Mouse (Mus musculus): ENCODE data around the gene Pstpip1.

Pstpip1 gene

DNA sequence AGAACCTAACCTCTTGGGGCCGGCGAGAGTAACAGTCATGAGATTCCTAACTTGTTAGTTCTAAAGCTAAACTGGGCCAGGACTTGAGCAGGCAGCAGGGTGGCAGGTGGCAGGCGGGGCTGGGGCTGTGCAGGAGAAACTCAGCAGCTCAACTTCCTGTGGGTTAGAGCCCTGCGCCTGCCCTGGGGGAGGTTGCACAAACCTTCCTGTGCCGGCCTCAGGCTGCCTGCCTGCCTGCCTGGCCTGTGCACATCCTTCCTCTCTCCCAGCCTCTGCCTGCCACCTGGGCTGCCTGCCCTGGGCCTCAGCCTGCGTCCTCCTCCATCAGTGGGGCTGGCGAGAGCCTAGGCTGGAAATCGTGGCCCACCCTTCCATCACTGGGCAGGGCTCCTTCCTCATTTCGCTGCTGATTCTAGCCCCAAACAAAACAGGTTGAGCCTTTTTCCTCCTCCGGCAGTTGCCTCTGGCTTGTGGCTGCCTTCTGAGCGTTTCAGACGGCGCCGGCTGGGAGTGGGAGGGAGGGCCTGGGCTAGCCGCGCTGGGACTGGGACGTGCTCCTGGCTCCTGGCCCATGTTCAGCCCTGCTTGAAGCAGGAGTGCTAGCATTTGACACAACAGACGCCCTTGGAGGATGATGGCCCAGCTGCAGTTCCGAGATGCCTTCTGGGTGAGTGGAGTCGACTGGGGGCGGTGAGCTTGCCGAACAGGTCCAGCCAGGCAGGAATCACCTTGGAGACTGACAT, at the start of gene Pstpip1:
Pstpip1 (plus strand) TSS at position 185 of the 743 bp plus-strand sequence.
- peak; percentile 89 for DNase-seq (ENCODE audit: extremely low read depth, insufficient read length, low spot score)

DNA sequence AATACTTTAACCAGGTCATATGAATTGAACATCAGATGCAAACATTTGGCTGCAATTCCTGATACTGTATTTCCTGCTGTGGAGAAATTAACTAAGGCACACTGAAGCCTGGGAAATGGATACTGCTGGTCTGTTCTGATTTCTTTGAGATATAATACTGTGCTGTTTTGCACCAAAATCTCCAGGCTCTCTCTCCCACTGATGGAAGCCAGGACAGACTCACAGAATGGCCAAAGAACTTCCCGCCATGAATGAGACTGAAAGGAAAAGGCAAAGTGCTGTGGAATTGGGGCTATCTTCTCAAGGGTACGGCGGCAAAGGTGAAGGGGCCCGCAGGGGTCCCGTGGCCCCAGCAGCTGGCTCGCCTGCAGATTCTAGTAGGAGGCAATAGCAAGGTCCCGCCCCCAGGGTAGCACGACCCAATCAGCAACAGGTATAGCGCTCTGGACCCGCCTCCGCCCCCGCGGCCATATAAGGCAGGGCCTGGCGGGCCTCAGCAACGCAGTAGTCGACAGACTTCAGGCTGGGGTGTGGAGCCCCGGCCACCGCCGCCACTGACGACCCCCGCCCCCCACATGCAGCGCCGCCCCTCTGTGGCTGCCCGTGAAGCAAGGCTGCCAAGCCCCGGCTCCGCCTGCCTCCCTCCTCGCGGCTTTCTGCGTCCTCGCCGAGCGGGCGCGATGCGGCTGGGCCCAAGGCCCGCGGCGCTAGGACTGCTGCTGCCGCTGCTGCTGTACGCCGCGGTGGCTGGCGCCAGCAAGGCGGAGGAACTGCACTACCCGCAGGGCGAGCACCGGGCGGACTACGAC, 48.2 kb upstream of the Pstpip1 start, which contains the start of gene Rcn2:
Rcn2 (plus strand) TSS at position 474 of the 809 bp plus-strand sequence.
- DNase-seq (ENCODE audit: extremely low read depth, insufficient read length, low spot score): peak; percentile 97

DNA sequence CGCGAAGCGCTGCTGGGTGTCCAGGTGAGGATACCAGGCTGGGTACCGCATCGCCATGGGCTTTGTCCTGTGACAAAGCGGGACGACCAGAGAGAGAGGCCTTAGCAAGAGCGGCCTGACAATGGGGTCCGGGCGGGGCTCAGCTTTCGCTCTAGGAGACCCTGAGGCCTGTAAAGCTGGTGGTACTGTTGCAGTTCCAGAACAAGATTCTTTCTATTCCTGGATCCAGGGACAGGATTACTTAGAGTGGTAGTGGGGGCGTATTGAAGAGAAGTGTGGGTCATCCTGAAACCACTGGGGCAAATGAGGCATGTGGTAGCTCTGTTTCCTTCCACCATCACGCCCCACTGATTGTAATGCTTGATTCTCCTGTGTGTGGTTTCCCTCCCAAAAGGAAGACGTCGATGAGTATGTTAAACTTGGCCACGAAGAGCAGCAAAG, 47.6 kb upstream of the Pstpip1 start:
- DNase-seq (ENCODE audit: extremely low read depth, insufficient read length, low spot score): no peak

DNA sequence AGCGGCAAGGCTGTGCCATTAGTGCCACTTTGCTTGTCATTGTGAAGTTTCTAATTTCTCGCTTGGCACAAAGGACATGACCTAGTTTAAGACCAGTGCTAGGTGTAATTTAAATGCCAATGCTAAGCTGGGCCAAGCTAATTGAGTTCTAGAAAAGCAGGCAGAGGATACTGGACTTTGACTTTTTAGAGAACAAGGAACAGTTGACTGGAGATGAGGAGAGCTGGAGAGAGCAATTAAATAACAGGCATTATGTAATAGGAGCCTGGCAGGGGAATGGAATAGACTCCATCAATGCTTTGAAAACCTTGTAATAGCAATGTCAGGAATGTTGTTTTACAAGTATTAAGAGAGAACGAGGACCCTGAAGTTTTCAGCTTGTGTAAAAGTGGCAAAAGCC, 36.0 kb upstream of the Pstpip1 start:
- no peak for DNase-seq (ENCODE audit: extremely low read depth, insufficient read length, low spot score)

DNA sequence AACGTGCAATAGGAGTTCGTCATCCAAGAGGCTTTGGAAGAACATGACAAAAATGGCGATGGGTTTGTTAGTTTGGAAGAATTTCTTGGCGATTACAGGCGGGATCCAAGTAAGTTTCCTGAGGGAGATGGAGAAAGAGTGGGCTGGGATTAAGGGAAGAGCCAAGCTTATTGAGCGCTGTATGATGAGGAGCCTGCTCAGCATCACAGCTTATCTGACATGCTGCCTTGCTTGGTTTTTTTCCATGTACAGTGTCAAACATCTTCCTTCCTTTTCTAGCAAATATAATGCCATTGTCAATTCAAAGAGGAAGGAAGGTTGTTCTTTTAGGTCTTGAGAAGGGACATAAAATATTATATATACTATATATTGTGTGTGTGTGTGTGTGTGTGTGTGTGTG, 33.6 kb upstream of the Pstpip1 start:
- no peak for DNase-seq (ENCODE audit: extremely low read depth, insufficient read length, low spot score)

DNA sequence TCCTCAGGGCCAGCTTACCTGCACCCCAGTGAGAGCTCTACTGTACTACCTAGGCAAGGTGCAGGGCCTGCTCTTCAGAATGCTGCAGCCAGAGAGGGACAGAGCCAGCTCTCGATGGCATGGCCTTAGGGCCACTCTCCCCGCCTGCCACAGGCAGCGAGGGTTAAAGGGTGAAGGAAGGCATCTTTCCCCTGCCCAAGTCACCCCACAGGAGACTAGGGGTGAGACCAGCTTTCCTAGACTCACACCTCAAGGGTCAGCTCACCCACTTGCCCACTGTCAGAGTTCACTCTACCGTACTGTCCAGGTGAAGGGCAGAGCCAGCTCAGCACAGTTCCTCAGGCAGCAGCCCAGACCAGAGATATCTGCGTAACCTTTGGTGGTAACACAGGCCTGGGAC, 27.4 kb upstream of the Pstpip1 start:
- no peak for DNase-seq (ENCODE audit: extremely low read depth, insufficient read length, low spot score)

DNA sequence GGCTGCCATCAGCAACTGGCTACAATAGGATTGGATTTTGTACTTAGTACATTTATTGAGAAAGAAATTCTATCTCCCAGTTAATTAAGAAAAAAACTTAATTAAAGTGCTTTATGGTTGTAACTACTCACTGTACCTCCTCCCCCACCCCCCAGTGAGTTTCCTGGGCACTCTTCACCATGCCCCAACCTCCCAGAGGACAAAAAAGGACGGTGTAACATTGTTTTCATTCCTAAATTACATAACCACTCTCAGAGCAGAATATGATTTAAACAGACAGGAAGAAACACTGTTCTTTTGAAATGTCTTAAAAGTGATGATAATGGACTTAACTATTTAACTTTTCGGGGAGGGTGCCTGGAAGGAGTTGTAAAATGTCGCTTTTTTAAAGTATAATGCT, 24.8 kb upstream of the Pstpip1 start:
- no peak for DNase-seq (ENCODE audit: extremely low read depth, insufficient read length, low spot score)

DNA sequence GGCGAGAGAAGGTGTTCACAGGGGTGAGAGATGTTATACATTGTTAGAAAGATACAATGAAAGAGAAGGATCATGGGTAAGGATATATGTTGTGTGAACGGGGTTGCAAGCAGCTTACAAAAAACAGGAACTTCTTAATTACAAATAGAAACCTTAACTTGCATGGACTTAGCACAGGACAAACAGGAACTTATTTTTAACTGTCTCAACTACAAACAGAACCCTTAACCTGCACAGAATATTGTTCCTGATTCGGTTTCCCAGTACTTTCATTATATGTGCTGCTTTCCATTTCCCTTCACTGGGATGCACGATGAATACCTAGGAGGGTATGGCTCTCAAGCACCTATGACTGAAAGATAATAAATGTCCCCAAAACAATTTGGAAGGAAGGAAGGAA, 21.8 kb upstream of the Pstpip1 start:
- no peak for DNase-seq (ENCODE audit: extremely low read depth, insufficient read length, low spot score)

DNA sequence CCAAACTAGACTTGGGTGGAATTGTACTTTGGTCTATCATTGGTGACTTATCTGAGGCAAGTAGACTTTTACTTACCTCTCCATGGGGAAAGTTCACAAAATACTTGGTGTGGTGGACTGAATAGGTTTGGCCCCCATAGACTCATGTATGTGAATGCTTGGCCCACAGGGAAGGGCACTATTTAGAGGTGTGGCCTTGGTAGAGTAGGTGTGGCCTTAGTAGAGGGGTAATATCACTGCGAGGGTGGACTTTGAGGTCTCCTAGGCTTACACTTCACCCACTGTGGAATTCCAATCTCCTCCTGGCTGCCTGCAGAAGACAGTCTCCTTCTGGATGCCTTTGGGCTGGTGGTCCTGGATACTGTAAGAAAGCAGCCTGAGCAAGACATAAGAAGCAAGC, 21.1 kb upstream of the Pstpip1 start:
- DNase-seq (ENCODE audit: extremely low read depth, insufficient read length, low spot score): no peak

DNA sequence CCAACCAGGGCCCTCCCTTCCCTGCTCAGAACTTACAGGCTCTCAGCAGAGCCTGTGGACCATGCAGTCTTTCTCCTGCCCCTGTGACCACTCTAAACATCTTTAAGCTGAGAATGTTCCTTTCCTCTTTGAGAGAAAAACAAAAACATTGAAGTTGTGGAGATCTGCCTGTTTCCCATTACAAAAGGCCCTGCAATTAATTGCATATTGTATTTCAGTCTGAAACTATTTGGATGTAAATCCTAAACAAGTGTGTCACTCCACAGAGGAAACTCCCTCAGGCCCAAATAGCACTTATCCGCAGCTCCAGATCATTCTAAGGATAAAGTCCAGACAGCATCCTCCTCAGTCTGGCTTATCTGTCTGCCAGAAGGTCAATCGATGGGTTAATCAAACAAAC, 16.9 kb upstream of the Pstpip1 start:
- DNase-seq (ENCODE audit: extremely low read depth, insufficient read length, low spot score): no peak

DNA sequence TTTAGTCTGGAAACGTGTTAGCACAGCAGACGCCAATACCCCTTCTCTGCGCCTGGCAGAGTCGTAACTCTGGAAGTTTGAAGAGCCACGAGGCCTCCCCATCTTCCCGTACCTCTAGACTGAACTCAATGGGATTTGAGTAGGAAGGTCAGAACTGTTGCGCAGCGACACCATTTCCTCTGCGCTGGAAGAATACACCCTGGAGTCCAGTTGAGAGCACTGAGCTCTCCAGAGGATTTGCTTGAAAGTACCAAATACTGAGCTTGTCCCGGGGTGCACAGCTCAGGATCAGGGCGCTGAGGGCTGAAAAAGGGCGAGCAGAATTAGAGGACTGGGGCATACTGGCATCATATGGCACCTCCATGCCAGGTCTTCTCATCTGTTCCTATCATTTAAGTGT, 14.9 kb upstream of the Pstpip1 start:
- no peak for DNase-seq (ENCODE audit: extremely low read depth, insufficient read length, low spot score)

DNA sequence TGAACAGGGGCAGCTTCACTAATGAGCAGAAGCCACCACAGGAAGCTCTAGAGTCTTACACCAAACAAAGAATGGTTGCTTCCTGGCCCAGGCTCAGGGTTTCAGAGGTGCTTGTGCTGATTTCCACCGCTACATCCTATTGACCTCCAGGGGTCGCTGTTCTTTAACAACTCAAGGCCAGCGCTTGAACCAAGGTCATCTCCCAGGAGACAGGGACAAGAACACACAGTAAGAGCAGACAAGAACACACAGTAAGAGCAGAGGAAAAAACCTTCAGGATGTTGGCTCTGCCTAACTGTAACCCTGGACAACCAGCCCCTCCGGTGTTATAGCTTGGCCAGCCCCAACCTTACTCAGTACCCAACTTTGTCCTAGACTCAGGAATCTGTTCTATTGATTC, 14.5 kb upstream of the Pstpip1 start:
- peak; percentile 53 for DNase-seq (ENCODE audit: extremely low read depth, insufficient read length, low spot score)

DNA sequence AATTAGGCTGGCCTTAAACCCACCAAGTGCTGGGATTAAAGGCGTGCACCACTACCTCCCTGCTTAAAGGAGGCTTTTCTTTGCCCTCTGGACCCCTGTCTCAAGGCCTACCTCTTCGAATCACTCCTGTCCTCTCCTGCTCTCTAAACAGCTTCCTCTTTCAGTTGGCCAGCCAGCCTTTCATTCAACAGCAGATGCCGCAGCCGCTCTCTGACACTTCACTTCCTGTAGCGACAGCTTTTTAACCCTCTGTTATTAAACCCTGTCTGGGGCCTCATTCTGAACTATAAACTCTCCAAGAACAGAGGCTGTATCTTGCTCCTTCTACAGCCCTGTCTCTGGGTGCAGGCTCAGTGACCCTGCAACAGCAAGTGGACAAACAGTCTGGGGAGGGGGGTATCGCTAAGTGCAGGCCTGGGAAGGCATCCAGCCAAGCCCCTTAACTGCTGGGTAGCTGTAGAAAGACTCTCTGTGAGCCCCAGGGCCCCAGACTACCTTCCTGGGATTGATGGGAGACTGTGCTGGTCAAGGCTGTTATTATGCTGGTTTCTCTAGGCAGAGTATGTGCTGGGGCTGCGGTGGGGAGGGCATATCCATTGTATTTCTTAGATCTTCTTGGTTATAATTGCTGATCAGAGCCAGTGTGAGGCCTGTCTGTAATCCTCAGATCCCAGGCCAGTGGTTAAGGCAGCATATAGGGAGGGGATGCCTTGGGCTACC, 13.7 kb upstream of the Pstpip1 start:
- DNase-seq (ENCODE audit: extremely low read depth, insufficient read length, low spot score): no peak

DNA sequence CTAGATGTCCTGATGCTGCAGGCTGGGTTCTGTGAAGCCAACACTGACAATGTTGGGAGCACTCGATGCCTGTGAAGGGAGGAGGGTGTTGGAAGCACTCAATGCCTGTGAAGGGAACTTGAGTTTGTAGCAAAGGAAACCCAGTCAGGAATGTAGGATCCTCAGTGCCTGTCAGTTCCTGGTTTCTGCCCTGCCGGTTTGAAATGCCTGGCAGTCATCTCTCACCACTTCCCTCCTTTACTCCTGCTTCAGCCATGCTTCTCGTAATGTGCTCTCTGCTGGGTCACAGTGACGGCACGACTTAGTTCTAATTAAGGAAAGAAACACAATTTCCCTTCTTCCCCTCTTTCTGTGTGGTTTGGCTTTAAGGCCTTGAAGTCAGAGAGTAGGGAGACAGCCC, 10.2 kb upstream of the Pstpip1 start:
- no peak for DNase-seq (ENCODE audit: extremely low read depth, insufficient read length, low spot score)

DNA sequence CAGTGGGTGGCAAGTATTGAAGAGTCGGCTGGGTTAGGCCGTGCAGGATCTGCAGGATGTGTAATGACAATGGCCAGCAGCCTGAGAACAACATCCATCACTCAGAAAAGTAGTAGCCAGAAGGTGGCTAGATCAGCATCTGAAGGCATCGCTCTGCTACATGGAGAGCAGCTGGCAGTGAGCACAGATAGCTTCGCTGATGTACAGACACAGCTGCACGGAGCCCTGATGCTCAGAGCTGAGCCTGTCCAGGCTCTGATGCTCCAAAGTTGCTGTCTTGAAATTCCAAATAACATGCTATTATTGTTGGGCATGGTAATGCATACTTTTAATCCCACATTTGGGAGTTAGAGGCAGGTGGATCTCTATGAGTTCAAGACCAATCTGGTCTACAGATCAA, 3.2 kb upstream of the Pstpip1 start:
- no peak for DNase-seq (ENCODE audit: extremely low read depth, insufficient read length, low spot score)

DNA sequence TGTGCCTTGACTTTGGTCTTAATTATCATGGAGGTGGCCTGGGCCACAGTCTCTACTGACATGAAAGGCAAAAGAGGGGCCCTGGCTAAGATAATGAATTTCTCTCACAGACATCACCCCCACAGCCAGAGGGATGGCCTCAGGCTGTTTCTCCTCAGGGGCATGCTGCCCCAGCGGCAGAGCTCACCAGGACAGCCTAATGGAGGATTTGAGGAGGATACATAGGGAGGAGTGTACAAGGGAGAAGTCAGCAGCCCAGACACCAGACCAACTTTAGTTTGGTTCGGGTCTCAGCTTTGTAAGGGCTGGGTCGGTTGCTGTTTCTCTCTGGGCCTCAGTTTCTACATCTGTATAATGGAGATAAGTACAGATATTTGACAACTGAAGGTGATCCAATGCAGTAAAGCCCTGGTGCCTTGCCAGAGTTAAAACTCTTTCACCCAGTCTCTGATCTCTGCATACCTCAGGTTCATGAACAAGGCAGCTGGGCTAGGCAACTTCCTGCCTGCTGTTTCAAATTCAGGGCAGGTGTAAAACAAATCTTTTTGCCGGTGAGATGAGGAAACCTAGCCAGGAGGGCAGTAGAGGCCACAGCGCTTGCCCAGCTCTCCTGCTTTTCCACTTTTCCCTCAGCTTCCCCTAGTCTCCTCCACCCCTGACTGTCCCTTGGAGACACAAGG, 924 bp downstream of the Pstpip1 start:
- DNase-seq (ENCODE audit: extremely low read depth, insufficient read length, low spot score): no peak

DNA sequence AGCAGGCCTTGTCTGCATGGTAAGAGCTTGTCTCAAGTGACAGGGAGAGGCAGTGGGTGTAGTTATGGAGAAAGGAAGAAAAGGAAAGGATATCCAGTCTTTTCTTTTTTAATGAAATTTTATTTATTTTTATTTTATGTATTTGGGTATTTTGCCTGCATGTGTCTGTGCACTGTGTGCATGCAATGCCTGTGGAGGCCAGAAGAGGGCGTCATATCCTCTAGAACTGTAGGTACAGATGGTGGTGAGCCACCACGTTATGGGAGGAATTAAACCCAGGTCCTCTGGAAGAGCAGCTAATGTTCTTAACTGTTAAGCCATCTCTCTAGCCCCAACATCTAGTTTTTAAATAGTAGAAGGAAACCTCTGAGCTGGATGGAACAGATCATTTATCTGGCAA, 2.3 kb downstream of the Pstpip1 start:
- no peak for DNase-seq (ENCODE audit: extremely low read depth, insufficient read length, low spot score)

DNA sequence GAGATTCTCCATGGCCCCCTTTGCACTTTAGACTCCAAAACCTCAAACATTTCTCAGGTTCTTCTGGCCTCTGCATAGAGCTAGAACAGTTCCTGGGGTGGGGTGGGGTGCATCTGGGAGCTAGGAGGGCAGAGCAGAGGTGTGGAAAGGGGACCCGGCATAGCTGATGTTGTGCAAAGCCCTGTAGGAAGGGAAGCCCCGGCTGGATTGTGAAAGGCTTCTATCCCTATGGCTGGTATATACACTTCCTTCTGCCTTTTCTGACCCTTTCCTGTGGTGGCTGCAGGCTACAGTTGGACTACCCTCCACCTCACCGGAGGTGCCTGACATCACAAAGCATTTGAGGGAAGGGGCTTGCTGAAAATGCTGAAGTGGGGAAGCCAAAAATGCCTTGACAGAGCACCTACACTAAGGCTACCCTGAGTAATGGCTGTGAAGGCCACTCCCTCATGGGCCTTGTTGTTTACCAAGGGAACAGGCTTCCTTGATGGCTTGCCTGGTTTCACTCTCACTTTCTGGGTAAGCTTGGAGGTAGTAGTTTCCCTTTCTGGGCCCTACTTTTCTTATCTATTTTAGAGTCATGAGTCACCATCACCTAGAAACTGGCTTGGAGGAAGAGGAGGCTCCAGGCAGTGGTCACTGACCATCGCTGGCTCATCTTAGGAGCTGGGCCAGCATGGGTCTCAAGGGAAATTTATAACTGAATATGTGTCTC, 8.0 kb downstream of the Pstpip1 start:
- DNase-seq (ENCODE audit: extremely low read depth, insufficient read length, low spot score): no peak

DNA sequence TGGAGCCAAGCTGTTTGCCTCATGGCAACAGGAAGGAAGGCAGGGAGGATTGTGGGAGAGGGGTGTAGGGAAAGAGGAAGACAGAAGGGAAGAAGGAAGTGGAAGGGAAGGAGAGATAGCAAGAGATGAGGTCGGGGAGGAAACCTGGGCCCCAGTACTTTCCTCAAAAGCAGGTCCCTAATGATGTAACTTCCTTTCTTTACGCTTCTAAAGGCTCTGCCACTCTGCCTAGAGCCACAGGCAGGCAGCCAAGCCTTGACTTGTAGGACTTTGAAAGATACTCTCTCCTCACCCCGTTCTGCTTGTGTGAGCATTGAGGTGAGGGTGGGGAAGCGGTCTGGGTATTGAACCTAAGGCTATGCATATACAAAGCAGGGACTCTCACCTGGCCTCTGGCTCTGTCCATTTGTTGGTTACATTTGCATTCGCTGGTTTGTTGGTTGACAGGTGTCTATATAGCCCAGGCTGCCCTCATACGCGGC, 10.3 kb downstream of the Pstpip1 start:
- no peak for DNase-seq (ENCODE audit: extremely low read depth, insufficient read length, low spot score)

DNA sequence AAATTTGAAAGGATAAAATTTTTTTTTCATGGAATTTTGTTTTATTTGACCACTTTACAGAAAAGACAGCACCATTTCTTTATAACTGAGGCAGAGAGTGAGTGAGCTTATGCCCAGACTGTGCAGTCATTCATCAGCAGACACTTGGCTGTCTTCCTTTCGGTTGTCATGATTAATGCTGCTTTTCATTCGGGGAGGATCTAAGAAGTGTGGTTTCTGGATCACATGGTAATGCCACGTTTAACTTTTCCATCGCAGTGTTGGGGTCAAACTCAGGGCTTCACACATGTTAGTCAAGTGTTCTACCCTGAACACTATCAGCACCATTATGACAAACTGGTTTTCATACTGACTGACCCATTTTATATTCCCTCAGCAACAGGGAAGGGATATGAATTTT, 11.3 kb downstream of the Pstpip1 start:
- DNase-seq (ENCODE audit: extremely low read depth, insufficient read length, low spot score): peak; percentile 63
